Mouse (Mus musculus): Measurements from ENCODE around the gene Ctcfl. TPM values are rescaled to one million over a fixed set of nuclear protein-coding genes. Genes with fewer than 3 reads are reported as not detected.

Gene Ctcfl
- 0.21 and 0.34 TPM in 2 replicates for polyA plus RNA-seq (2012; rRNA removed; ENCODE audit: low replicate concordance)

DNA sequence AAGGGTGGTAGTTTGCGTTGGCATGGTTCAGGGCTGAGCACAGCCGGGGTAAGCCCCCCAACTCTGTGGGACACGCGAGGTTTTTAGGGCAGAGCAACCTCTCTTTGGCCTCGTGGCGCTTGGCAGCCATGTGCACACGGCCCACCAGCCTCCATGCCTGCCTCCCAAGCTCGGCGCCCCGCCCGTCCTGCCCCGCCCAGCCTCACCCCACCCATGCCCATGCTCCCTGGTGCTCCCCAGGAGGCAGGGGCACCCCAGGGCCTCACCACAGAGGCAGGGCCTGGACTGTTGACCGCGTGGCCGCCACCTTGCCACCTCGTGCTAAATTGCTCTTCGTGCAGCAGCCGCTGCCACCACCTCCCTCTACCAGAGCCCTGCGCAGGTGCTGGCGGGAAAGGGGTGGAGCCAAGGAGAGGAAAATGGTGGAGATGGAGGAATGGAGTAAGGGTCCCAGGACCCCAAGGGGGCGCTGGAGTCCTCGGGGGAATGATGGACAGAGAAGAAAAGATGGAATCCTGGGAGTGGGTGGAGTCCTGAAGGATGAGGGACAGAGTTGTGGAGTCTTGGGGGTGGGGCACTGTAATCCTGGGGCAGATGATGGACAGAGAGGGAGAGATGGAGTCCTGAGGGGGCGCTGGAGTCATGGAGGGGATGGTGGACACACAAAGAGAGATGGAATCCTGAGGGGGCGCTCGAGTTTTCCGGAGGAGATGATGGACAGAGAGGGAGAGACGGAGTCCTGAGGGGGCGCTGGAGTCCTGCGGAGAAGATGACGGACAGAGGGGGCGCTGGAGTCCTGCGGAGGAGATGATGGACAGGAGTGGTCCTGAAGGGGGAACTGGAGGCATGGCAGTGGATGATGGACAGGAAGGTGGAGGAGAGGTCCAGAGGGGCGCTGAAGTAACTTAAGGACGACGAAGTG, at the start of gene Ctcfl:
Ctcfl (minus strand) TSS at position 503 of the 922 bp plus-strand sequence.

DNA sequence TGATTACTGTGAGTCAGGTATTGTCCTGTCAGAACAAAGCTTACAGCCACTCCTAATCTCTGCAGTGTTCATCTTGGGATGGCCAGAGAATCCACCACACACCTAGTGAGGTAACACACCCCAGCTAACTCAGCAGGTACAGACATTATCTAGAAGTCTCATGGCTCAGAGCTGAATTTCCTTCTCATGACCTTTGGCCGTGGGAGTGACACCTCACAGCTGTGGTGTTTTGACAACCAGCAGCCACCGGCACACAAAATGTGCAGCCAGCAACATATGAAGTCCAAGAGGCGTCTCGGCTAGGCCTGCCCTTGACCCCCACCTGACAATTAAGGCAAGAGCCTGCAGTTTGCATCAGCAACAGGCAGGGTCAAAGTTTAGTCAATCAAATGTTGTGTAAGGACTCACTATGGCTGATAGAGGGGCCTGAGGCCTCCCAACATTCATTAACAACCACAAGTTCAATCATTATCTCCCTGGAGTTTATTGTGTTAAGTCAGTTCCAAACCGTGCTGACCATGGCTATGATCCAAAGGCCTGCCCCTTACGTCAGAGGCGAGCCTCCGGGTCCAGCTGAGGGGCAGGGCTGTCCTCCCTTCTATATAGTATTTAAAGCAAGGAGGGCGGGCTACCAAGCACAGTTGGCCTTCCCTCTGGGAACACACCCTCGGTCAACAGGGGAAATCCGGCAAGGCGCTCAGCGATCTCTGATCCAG, 33.3 kb upstream of the Ctcfl start, which contains the start of gene Pck1:
Pck1 (plus strand) TSS at position 613 of the 716 bp plus-strand sequence.

Other genes starting within 250 kb of the Ctcfl start
- 0.62 and 51.7 TPM in 2 replicates for gene Bmp7, start 179.2 kb downstream of the Ctcfl start, polyA plus RNA-seq (2012; rRNA removed; ENCODE audit: low replicate concordance)
- 0.14 and 0.49 TPM in 2 replicates for gene Spo11, start 141.8 kb downstream of the Ctcfl start, polyA plus RNA-seq (2012; rRNA removed; ENCODE audit: low replicate concordance)
- 57.3 and 88.3 TPM in 2 replicates for gene Rae1, start 119.4 kb downstream of the Ctcfl start, polyA plus RNA-seq (2012; rRNA removed; ENCODE audit: low replicate concordance)
- 56.5 and 105 TPM in 2 replicates for gene Rbm38, start 99.0 kb downstream of the Ctcfl start, polyA plus RNA-seq (2012; rRNA removed; ENCODE audit: low replicate concordance)
- gene Pck1, start 33.5 kb upstream of the Ctcfl start, polyA plus RNA-seq (2012; rRNA removed; ENCODE audit: low replicate concordance), result 109 and 408 TPM in 2 replicates
- gene Zbp1, start 99.4 kb upstream of the Ctcfl start, polyA plus RNA-seq (2012; rRNA removed; ENCODE audit: low replicate concordance), result 10.3 and 16.1 TPM in 2 replicates
- 92.4 and 165 TPM in 2 replicates for gene Pmepa1, start 157.0 kb upstream of the Ctcfl start, polyA plus RNA-seq (2012; rRNA removed; ENCODE audit: low replicate concordance)

Measured in subcutaneous adipose tissue, adult 2 months (tissue).